Mouse (Mus musculus): ENCODE data around the gene Rab5b.

GRCm38 (mm10) chr10:128631571-128631970, 64.5 kb downstream of the Rab5b start:
- TF ChIP-seq CTCF (IDR thresholded peaks at IDR 0.05; ENCODE audit: low read depth) (no peak), EP300 (IDR thresholded peaks at IDR 0.05; ENCODE audit: low read depth) (no peak)
